Mouse (Mus musculus) stomach, postnatal 0 days (tissue): ENCODE data around the gene Cxcl2. TPM values are rescaled to one million over a fixed set of nuclear protein-coding genes. Genes with fewer than 3 reads are reported as not detected.

Source experiments
- ATAC-seq: fragments of 200-750 bp; cut with Nextera tagmentation; 2 replicates; pipeline ENCODE4 v1.8.0; 2017; ENCODE audit not compliant: low FRiP score, low TSS enrichment
- DNase-seq: peaks from one replicate; pipeline ENCODE4 v3.0.0-alpha.2; 2016; ENCODE audit warnings: low spot score
- H3K27ac ChIP-seq: fragments of 300-500 bp; sonication (generic); replicated peaks from 2 replicates; pipeline ENCODE4 v1.5.1; 2014; ENCODE audit warnings: mild to moderate bottlenecking, control low read depth
- H3K27me3 ChIP-seq: fragments of 300-500 bp; sonication (generic); 2 replicates; pipeline ENCODE4 v1.6.1; 2014; ENCODE audit warnings: low read length; ENCODE audit not compliant: control insufficient read depth, insufficient read depth
- H3K36me3 ChIP-seq: fragments of 300-500 bp; sonication (generic); 2 replicates; pipeline ENCODE4 v1.6.1; 2014; ENCODE audit warnings: low read length, mixed read lengths; ENCODE audit not compliant: control insufficient read depth, insufficient read depth
- H3K4me1 ChIP-seq: fragments of 300-500 bp; sonication (generic); replicated peaks from 2 replicates; pipeline ENCODE4 v1.6.1; 2014; ENCODE audit warnings: antibody characterized with exemption; ENCODE audit not compliant: control insufficient read depth, insufficient read depth
- H3K4me2 ChIP-seq: fragments of 300-500 bp; sonication (generic); replicated peaks from 2 replicates; pipeline ENCODE4 v1.6.1; 2014; ENCODE audit warnings: low read depth, mild to moderate bottlenecking, control low read depth, moderate library complexity
- H3K4me3 ChIP-seq: fragments of 300-500 bp; sonication (generic); 2 replicates; pipeline ENCODE4 v1.5.1; 2014; ENCODE audit warnings: low read depth, low read length, control low read depth
- H3K9ac ChIP-seq: fragments of 300-500 bp; sonication (generic); 2 replicates; pipeline ENCODE4 v1.6.1; 2014; ENCODE audit warnings: mild to moderate bottlenecking, low read length, control low read depth, mixed read lengths
- H3K9me3 ChIP-seq: fragments of 300-500 bp; sonication (generic); 2 replicates; pipeline ENCODE4 v1.6.1; 2016; ENCODE audit warnings: low read length; ENCODE audit not compliant: control insufficient read depth
- CTCF ChIP-seq: IDR thresholded peaks from 2 replicates; pipeline ENCODE4 v1.5.1; 2016; ENCODE audit warnings: antibody characterized with exemption, low read depth, mild to moderate bottlenecking, moderate library complexity
- EP300 ChIP-seq: optimal IDR thresholded peaks from 2 replicates; pipeline ENCODE3; 2016; ENCODE audit warnings: antibody characterized with exemption
- WGBS: fragments of 180-500 bp; shearing (Covaris S2); extraction: QIAGEN DNeasy Blood & Tissue Kit; methylation state at CpG from one replicate; pipeline ENCODE4 v1.1.7; 2014; 5-methylcytosine and 5-hydroxymethylcytosine counted together
- polyA plus RNA-seq: library from polyadenylated mRNA; unstranded; fragments of >200 nt; fragmentation: Nextera tagmentation; extraction: Ambion mirVana; gene quantifications from 2 replicates; pipeline ENCODE4 v1.2.1, GENCODE M21; 2015

The Cxcl2 gene
- polyA plus RNA-seq: 0.15 and 0.16 TPM in 2 replicates

- ATAC-seq: peak; percentile 47; the same call in 1 of the 2 replicates
- H3K4me2 ChIP-seq: peak within 1 kb of the TSS; percentile 62
- no peaks in the 10 kb centered on the region for H3K9me3 ChIP-seq
- no peaks in the 10 kb centered on the region for H3K36me3 ChIP-seq
- H3K27ac ChIP-seq: no peak within 1 kb of the TSS
- H3K27me3 ChIP-seq: no peaks in the 10 kb centered on the region; the same call in 1 of the 2 replicates
- TF ChIP-seq EP300: no peak
- TF ChIP-seq CTCF: no peak
- no peak within 1 kb of the TSS for H3K9ac ChIP-seq
- peaks cover 3% of the 10 kb centered on the region; the same call in 1 of the 2 replicates for H3K4me1 ChIP-seq
- WGBS: 11% methylated on average over 22 of the region's 22 CpGs
- H3K4me3 ChIP-seq: peak within 1 kb of the TSS; percentile 20
- DNase-seq: peak; percentile 20
Measured at GRCm38 (mm10) chr5:90903339-90904020, at the start of gene Cxcl2. Gene Cxcl2 (plus strand): TSS chr5:90903871.

GRCm38 (mm10) chr5:90855308-90856230 lies 48.1 kb upstream of the Cxcl2 start:
- no peak for ATAC-seq
- Histone ChIP-seq H3K36me3 (no peaks in the 10 kb centered on the region), H3K9ac (no peak overlapping the region), H3K27me3 (no peaks in the 10 kb centered on the region), H3K9me3 (no peaks in the 10 kb centered on the region), H3K4me2 (no peak overlapping the region), H3K27ac (no peak overlapping the region), H3K4me3 (no peak overlapping the region), H3K4me1 (no peaks in the 10 kb centered on the region)
- no peak for TF ChIP-seq EP300
- TF ChIP-seq CTCF: no peak
- DNase-seq: no peak
- WGBS: 54% methylated on average over 7 of the region's 7 CpGs

DNA sequence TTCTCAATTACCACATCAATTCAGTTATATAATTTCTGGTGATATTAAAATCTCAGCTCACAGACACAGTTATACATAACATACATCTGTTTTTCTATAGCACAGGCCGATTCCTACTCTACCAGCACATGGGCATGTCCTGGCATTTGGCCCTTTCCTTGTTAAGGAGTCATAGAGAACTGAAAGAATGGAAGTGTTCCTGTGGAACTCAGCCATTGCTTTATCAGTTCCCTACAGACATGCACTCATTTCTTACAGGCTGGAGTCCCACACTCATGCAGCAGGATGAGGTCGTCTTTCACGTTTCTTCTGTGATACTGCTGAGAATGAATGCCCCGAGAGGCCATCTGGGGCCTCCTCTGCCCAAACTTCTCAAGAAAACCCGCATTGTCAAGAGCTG lies 46.2 kb upstream of the Cxcl2 start:
- H3K4me1 ChIP-seq: no peaks in the 10 kb centered on the region
- H3K27ac ChIP-seq: no peak overlapping the region
- no peak for TF ChIP-seq EP300
- no peak for TF ChIP-seq CTCF
- no peak overlapping the region for H3K4me2 ChIP-seq
- no peaks in the 10 kb centered on the region for H3K9me3 ChIP-seq
- no peaks in the 10 kb centered on the region for H3K27me3 ChIP-seq
- WGBS: 67% methylated on average over 5 of the region's 5 CpGs
- ATAC-seq: no peak
- no peak for DNase-seq
- no peak overlapping the region for H3K4me3 ChIP-seq
- no peak overlapping the region for H3K9ac ChIP-seq
- no peaks in the 10 kb centered on the region for H3K36me3 ChIP-seq

- Histone ChIP-seq H3K4me1 (no peaks in the 10 kb centered on the region), H3K4me2 (no peak overlapping the region), H3K36me3 (no peaks in the 10 kb centered on the region), H3K9me3 (no peaks in the 10 kb centered on the region), H3K27me3 (no peaks in the 10 kb centered on the region), H3K4me3 (no peak overlapping the region), H3K9ac (no peak overlapping the region), H3K27ac (no peak overlapping the region)
- no peak for TF ChIP-seq CTCF
- TF ChIP-seq EP300: no peak
- ATAC-seq (no peak), DNase-seq (no peak)
- WGBS: 77% methylated on average over 2 of the region's 2 CpGs
Measured at GRCm38 (mm10) chr5:90858429-90858828, 45.2 kb upstream of the Cxcl2 start.

DNA sequence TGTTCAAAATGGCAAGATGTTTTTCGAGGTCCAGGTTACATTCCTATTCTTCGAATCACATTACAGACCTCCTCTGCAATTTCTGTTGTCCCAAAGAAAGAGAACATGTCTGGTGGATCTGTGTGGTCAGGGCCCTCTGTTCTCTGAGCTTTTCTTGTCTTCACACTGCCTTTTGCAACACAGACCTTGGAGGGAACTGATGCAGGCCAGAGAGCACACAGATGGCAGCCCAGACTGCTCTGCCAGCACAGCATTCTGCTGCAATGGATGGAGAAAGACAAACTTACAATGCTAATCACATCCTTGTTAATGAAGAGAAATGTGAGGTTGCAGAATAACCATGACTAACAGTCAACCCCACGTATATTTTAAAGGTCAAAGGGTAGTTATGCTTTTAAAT lies 44.6 kb upstream of the Cxcl2 start:
- no peak for ATAC-seq
- Histone ChIP-seq H3K4me2 (no peak overlapping the region), H3K27ac (no peak overlapping the region), H3K4me3 (no peak overlapping the region), H3K4me1 (no peaks in the 10 kb centered on the region), H3K9ac (no peak overlapping the region), H3K27me3 (no peaks in the 10 kb centered on the region), H3K9me3 (no peaks in the 10 kb centered on the region), H3K36me3 (no peaks in the 10 kb centered on the region)
- TF ChIP-seq CTCF: no peak
- no peak for TF ChIP-seq EP300
- 69% methylated on average over 3 of the region's 3 CpGs for WGBS
- no peak for DNase-seq
